Mouse (Mus musculus) gastrocnemius, postnatal 14 days (tissue): ENCODE measurements around the gene Endog. TPM values are rescaled to one million over a fixed set of nuclear protein-coding genes. Genes with fewer than 3 reads are reported as not detected.
A peak's percentile ranks its signal among the peaks of the same experiment; 100 is the strongest.
"Not testable (repeated sequence)": the region's sequence is repeated elsewhere in the genome, so short reads cannot be mapped to it uniquely, and the experiment has no call there.

Experiments used
- DNase-seq: peaks from one replicate; pipeline ENCODE4 v3.0.0; 2021; ENCODE audit warnings: mixed read lengths
- intact Hi-C: fragments of 180-260 bp; cut with DNase I; formaldehyde crosslinking; loops from one replicate; pipeline ENCODE4 v1.15.1; 2025; ENCODE audit warnings: low total_unique reads
- total RNA-seq, 2 experiments: library from RNA; stranded (reverse); gene quantifications; 2 replicates each; pipeline ENCODE4 v1.2.3; 2021

Endog gene
- total RNA-seq, 2 experiments from 2014 or later = 44.4 to 49.4 TPM

DNA sequence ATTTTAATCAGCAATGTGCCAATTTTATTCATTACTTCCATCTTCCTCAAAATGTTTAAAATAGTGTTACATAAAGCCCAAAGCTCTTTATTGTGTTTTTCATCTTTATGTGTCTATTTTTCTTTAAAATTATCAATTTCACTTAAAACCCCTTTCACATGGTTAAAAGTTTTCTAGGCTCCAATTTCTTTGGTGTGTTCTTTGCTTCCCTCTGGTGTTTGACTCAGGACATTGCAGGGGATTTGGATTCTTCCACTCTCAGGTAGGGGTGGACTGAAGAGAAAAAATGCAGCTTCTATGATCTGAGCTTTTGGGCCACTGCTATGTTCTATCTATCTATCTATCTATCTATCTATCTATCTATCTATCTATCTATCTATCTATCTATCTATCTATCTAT is 9.5 kb upstream of the Endog start:
- no peak for DNase-seq
- intact Hi-C loops = loop anchor here (5.0 kb wide), 1 partner anchor 55 kb away; no protein-coding TSS in a partner anchor

DNA sequence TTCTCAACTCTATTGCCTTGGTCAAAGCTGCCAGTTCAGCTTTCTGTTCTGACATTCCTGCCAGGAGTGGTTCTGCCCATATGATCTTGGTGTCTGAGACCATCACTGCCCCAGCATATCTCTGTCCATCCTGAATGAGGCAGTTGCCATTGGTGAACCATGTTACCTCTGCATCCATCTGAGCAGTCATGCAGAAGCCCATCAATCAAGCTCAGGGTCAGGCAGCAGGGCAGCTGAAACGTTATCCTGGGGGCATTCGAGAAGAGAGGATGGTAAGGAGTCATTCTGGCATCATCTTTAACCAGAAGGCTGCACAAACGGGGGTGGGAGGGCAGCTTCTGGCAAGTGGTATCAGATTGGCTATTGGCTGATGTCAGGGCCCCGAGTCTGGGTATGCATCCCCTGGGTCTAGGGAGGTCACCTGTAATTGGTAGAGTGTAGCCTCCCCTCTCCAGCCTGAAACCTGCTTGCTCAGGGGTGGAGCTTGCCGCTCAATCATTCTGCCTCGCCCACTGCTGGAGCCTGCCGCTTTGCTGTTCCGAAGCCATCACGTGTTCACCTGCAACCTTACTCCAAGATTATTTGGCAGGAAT is 6.9 kb upstream of the Endog start:
- intact Hi-C loops = loop anchor here (5.0 kb wide), 1 partner anchor 57 kb away; no protein-coding TSS in a partner anchor
- DNase-seq = no peak

DNA sequence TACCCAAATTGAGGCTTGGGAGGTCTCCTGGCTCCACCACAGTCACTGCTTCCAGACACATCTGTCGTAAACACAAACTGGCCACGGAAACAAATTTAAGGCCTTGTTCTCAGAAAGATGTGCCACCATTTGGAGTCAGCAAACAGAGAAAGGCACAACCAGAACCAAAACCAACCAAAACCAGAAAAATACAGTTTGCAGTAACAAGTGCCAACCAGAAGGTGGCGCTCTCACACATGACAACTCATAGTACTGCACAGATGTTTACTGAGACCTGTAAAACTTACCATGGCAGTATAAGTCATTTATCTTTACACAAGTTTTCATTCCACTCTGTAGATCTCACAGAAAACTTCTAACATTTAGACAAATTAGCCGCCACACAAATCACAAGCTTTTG is 4.6 kb upstream of the Endog start:
- DNase-seq = no peak
- intact Hi-C loops = no loop called here

DNA sequence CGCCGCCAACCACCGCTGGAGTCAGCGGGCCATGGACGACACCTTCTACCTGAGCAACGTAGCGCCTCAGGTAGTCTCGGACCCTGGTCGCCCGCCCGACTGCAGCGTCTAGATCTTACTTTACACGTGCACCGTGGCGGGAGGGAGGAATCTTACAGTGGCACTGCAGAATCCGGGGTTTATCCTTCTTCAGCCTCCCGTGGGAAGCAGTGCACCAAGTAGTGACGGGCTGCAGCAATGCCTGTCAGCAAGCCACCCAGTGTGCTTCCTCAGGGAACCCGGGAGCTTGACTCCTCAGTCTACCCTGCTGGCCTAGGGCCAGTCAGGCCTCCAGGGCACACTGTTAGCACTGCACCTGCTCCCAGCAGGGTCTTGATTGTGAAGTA is 697 bp downstream of the Endog start:
- no peak for DNase-seq
- intact Hi-C loops = no loop called here

DNA sequence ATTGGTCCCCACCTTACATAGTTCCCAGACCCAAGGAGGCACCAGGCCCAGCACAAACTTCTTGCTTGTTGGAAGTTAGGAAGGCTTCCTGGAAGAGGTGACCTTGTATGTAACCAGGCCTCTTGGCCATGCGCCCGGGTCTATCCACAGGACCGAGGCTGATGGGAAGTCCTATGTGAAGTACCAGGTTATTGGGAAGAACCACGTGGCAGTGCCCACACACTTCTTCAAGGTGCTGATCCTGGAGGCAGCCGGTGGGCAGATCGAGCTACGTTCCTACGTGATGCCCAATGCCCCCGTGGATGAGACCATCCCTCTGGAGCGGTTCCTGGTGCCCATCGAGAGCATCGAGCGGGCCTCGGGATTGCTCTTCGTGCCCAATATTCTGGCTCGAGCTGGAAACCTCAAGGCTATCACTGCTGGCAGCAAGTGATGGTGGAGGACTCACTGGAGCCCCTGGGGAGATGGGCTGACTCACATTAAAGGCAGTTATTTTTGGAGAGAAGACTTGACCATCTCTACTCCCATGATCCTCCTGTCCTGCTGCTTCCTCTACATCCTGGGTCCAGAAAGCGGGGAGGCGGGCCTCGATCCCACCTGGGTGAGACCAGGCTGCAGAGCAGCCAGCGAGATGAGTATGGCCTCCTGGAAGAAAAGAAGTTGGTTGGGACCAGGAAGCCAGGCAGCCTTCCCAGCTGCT is 2.4 kb downstream of the Endog start:
- no peak for DNase-seq

DNA sequence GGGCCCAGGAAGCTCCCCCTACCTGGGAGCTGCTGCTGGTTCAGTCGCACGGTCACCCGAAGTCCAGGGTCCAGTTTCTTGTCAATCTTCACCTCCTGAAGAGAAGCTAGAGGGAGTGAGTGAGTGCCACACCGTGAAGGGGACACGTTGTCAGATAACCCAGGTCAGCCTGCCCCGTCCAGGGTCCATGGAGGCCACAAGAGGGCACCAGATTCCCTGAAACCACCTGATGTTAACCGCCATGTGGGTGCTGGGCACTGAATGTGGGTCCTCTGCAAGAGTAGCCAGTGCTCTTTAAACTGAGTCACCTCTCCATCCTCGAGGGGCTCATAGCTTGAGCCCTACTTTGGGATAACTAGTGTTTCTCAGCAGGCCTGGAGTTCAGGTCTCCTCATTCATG is 4.6 kb downstream of the Endog start:
- no peak for DNase-seq
- intact Hi-C loops = no loop called here

More for the DNA sequence above, 2.4 kb downstream of the Endog start:
- intact Hi-C loops = no loop called here

DNA sequence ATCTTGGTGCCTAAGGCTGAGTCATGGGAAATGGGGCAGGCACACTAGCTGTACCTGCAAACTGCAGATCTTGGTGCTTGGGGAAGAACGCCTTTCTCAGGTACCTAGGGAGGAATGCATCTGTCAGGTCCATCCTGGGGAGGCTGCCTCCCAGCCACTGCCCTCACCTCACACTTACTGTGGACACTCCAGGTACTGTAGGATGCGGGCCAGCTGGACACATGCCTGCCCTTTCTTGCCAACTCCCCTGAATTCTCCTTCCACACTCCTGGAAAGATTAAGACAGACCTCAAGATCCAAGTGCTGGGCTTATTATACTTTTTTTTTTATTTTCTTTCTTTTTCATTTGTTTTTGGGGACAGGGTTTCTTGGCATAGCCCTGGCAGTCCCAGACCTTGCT is 5.3 kb downstream of the Endog start:
- intact Hi-C loops = no loop called here
- no peak for DNase-seq

DNA sequence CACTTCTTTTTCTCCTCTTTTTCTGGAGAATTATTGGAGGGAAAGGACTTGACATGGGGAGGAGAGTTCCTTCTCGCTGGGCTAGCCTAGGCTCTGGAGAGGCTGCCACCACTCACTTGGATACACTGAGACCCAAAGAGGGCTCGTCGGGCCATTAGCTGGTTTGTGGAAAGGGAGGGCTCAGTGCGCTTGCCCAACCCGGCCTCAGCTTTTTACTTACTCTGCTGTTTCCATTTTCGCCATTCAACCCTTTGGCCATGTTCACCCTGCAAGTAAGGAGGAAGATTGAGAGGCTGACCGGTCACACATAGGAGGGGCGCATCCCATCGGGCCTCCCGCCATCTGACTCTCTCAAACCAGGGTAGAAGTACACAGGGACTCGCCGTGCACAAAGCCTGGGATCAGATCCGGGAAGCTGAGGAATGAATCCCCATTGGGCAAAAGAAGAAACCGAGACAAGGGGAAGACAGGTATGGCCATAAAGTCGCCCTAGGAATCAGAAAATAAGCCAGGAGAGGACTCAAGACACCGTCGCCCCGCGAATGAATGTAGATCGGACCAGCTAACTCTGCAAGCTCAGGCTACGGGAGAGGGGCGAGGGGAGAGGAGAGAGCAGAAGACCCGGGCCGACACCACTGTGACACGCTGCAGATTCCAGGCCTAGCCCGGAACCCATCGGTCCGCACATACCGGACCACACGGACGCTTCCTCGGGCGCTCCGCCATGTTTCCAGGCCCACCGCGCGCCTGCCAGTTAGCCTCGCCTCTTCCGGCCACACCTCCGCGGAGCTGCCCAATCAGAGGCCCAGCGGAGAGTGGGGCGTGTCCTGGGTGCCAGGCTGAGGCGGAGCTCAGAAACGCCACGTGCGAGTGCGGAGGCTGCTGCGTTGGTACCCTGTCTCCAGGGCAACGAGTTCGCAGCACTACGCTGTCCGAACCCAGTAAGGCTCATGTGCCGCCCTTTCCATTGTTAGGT is 6.7 kb downstream of the Endog start, which contains the start of gene Spout1:
Spout1 (minus strand) TSS at position 760 of the 976 bp plus-strand sequence.
- peak; percentile 97 for DNase-seq
- intact Hi-C loops = no loop called here

DNA sequence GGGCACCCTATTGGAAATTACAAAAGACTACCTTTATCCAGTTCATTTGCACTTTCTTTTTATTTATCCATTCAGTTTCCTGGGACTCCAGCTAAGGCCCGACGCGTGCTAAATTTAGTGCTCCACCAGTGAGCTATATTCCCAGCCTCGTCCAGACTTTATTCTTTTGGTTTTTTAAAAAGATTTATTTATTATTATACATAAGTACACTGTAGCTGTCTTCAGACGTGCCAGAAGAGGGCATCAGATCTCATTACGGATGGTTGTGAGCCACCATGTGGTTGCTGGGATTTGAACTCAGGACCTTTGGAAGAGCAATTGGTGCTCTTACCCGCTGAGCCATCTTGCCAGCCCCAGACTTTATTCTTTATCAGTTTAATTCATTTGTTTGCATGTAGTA is 7.4 kb downstream of the Endog start:
- intact Hi-C loops, DNase-seq: not testable (repeated sequence)

DNA sequence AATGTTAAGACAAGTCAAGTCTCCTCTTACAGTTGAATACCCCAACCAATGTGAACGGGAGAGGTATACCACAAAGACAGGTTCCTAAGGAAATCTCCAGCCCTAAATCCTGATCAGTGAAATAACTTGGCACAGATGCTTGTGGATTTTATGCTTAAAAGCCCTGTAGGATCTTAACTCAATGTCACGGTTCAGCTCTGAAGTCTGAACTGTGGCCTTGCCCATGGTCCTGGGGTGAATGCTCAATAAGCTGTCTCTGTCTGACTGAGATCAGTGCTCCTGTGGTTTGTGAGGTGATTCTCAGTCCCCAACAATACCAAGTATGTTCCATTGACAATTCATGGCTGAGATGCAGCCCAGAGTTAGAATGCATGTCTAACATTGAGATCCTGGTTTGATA is 11.1 kb downstream of the Endog start:
- intact Hi-C loops = no loop called here
- no peak for DNase-seq

DNA sequence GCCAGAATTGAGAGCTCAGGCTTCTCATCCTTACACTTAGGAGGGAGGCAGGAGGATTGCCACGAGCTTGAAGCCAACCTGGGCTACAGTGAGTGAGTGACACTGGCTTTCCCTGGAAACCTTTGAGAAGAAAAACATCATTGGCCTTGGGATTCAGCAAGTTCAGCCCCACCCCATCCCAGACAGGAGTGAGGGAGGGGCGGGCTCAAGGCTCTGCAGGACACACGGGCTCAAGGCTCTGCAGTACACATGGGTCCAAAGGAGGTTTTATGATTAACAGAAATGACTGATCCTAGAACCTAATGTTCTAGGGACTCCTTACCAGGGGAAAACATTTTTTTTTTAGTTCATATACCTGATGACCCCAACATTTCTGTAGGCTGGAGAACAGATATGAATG is 12.4 kb downstream of the Endog start:
- intact Hi-C loops = no loop called here
- no peak for DNase-seq

DNA sequence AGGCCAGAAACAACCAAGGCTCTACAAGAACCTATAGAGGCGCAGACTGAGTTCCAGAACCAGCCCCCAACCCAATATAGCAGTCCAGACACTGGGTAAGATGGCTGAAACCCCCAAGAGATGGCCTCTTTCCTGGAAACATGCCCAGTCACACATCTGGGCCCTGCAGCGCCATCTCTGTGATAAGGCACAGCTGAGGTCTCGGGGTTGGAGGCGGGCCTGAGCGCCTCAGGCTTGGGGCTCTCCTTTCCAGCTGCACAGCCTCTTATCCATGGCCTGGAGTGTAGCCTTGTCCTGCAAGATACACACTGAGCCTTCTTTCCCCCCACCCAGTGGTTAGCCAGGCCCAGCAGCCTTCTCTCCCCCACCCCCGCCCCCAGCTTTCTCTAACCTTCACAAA is 14.0 kb downstream of the Endog start:
- intact Hi-C loops = no loop called here
- no peak for DNase-seq

DNA sequence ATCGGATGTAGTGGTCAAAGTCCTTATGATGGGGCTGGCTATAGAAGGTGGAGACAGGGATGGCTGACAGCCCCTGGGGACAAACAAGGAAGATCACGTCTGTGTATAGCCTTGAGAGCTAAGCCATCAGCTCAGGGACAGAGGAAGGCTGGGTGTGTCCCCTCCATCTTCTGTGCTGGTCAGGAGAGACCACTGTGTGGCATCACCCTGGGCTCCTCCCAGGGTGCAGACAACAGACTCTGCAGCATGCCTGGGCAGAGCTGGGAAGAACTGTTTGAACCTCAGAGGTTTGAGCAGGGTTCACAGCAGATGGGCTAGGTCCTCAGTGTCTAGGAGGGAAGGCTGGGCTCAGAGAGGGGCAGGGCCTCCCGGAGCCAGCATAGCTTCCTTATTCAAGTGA is 14.4 kb downstream of the Endog start:
- intact Hi-C loops = no loop called here
- DNase-seq = no peak

DNA sequence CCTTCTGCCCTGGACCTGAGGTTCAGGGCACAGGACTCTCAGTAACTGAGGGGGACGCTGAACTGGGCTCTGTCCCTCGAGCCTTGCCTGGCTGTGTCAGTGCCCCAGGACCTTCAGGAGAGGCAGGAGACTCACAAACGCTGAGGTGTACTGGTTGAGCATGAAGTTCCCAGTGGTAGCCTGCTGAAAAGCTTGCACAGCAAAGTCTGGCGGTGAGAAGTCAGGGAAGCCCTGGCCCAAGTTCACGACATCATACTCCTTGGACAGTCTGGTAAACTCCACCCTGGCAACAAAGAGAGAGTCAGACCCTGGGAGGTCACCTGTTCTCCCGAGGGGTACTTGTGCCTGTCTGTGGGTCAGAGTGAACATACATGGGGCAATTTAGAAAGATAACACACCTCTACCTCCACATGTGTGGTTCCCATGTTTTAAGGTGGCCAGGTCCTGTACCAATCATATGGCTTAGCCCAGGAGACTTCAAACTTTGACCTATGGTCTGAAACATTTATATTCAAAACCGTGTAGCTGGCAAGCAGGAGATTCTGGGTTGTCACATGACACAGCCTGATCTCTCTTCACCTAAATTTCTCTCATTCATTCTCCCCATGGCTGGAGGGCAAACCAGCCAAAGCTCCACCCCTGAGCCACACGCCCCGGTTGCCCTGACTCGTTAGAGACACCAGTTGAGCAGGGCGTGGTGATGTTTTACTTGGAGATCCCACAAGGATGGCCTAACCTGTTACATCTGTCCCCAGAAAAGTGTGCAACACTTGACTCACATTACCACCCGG is 20.7 kb downstream of the Endog start:
- intact Hi-C loops = no loop called here
- DNase-seq = no peak

DNA sequence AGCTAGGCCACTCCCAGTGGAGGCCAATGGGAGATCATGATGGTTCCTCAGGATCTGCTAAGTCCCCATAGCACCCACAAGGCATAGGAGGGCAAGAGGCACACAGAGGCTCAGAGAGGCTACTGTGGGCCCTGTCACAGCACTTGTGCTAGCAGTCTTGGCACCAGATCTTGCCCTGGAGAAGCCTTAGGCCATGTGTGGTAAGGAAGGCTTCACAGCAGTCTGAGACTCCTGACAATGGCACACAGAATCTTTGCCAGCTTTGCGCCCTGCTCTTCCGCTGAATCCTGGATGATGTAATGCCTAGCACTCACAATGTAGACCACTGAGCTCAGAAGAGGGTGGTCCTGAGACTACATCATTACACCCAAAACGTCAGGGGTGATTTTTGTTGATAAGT is 23.4 kb downstream of the Endog start:
- intact Hi-C loops = no loop called here
- no peak for DNase-seq

DNA sequence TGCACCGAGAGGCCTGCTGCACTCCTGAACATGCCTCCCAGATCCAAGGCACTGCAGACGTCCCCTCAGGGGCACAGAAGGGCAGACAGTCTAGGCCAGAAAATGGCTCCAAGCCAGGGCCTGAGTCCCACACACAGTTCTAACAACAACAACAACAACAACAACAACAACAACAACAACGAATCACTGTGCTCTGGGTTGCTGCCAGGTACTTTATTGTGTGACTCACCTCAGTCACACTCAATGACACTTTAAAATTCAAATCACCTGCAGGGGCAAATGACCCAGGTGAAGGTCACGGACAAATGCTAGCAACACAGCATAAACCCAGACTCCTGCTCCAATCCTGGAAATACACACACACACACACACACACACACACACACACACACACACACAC is 26.7 kb downstream of the Endog start:
- DNase-seq = no peak
- intact Hi-C loops = no loop called here

DNA sequence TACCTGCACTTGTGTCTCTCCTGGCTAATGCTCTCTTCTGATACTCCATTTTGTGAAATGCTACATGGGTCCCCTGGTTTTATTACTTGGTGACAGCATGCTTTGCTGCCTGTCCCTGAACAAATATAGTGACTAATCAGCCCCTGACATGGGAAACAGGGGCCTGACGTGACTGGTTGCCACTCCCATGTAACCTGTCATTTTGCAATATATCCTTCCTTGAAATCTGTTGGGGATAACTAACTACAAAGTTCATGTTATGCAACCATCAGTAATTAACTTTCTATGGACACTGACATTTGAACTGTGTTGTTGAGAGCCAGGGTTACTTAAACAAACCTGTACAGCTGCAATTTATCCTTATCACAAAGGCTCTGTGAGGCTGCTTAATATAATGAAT is 28.7 kb downstream of the Endog start:
- intact Hi-C loops = no loop called here
- no peak for DNase-seq

DNA sequence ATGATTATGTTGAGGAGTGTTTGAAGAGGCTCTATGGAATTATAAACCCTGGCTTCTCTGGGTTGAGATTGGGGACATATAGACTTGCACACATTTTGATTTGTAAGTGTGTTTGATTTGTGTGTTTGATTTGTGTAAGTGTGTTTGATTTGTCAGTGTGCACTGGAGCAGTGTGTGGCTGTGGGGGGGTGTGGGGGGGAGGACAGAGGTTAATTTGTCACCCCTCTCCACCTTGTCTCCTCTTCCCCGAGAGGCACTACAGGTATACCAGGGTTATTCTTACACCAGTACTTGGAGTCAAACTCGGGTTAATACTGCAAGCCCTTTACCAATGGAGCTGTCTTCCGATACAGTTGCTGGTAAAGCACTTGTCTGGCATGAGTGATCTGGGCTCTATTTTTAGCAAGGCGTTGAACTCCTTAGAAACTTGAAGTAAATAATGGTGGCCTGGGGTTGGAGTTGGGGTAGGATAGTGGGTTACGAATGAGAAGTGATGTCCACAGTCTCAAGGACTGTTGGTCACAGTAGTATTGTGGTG is 29.2 kb downstream of the Endog start:
- intact Hi-C loops = no loop called here
- DNase-seq = no peak

DNA sequence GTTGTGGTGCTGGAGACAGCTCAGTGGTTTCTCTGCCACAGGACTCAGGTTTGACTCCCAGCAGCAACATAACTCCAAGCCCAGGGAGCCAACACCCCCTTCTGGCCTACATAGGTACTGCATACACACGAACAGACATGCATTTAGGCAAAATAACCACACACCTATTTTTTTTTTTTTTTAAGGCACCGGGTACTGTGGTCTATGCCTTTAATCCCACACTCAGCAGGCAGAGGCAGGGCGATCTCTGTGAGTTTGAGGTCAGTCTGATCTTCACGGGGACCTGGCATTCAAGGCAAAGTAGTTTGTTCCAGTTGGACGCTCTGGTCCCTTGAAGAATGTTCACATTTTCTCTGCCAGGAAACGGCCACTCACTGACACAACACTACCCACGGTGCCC is 32.1 kb downstream of the Endog start:
- intact Hi-C loops = no loop called here
- no peak for DNase-seq
